Mouse (Mus musculus): Measurements from ENCODE around the gene Cdkl3. TPM values are rescaled to one million over a fixed set of nuclear protein-coding genes. Genes with fewer than 3 reads are reported as not detected.

The Cdkl3 gene
- polyA plus RNA-seq, 1 experiment from 2014 or later: 13.2 TPM

DNA sequence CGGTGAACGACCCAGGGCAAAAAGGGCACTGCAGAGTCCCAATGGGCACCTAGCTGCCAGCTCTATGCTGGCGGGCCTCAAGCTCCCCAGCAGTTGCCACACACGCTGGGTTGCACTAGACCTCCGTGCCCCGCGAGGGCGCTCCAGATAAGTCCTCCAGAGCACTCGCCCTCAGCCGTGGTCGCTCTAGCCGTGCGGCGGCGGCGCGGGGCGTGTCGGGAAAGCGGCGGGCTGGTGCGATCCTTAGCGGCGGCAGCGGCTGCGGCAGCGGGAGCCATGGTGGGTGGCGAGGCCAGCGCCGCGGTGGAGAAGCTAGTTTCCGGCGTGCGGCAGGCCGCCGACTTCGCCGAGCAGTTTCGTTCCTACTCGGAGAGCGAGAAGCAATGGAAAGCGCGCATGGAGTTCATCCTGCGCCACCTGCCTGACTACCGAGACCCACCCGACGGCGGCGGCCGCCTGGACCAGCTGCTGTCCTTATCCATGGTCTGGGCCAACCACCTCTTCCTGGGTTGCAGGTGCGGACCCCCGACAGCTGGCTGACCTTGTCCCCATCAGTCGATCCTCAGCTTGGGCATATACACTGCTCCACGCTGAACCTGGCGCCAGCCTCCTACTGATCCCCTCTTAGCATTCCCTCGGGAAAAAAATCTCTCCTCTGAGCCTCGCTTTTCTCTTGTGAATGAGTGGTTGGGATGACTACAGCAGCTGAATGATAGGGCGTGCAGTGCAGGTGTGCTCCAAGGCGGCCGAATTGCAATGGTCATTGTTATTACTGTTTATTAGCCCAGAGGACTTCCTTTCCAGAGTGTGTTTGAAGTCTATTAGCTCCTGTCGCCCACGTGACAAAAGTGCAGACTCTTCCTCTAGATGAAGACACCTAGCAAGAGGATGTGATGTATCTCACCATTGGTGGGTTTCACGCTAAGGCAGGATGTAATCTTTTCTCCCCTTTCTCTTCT is 36.3 kb upstream of the Cdkl3 start, which contains the start of gene Cdkn2aipnl:
Gene Cdkn2aipnl, plus strand, starts transcription at position 219 of the 959 bp plus-strand sequence.
- H3K36me3 ChIP-seq (ENCODE audit: control insufficient read depth, insufficient read depth, low read length): peaks cover 9% of the 10 kb centered on the region
- DNase-seq (ENCODE audit: low spot score) (peak; percentile 98), ATAC-seq (replicated peaks; ENCODE audit: low FRiP score) (peak; percentile 87)
- H3K9me3 ChIP-seq (ENCODE audit: control insufficient read depth, low read length): no peaks in the 10 kb centered on the region
- peak within 1 kb of the TSS; percentile 86 for H3K4me2 ChIP-seq (ENCODE audit: low read depth, low read length, severe bottlenecking)
- 3% methylated on average over 63 of the region's 63 CpGs for WGBS
- H3K27ac ChIP-seq (ENCODE audit: low read depth, low read length): no peak within 1 kb of the TSS
- H3K4me1 ChIP-seq (replicated peaks; ENCODE audit: control insufficient read depth, insufficient read depth, low read length): 0 out of 2 replicates have a peak, but pooled peaks cover 4% of the 10 kb centered on the region
- no peaks in the 10 kb centered on the region for H3K27me3 ChIP-seq (ENCODE audit: control insufficient read depth, insufficient read depth, low read length)
- H3K4me3 ChIP-seq (ENCODE audit: low read depth, low read length): peak within 1 kb of the TSS; percentile 68
- peak within 1 kb of the TSS; percentile 83 for H3K9ac ChIP-seq (ENCODE audit: low read length)

GRCm38 (mm10) chr11:51968896-51969295 is 35.1 kb upstream of the Cdkl3 start:
- ATAC-seq (replicated peaks; ENCODE audit: low FRiP score) (no peak), DNase-seq (ENCODE audit: low spot score) (no peak)
- H3K27ac ChIP-seq (ENCODE audit: low read depth, low read length): no peak overlapping the region
- no peak overlapping the region for H3K4me2 ChIP-seq (ENCODE audit: low read depth, low read length, severe bottlenecking)
- H3K36me3 ChIP-seq (ENCODE audit: control insufficient read depth, insufficient read depth, low read length): peaks cover 14% of the 10 kb centered on the region
- no peak overlapping the region for H3K4me3 ChIP-seq (ENCODE audit: low read depth, low read length)
- 0 out of 2 replicates have a peak, but pooled peaks cover 4% of the 10 kb centered on the region for H3K4me1 ChIP-seq (replicated peaks; ENCODE audit: control insufficient read depth, insufficient read depth, low read length)
- H3K9me3 ChIP-seq (ENCODE audit: control insufficient read depth, low read length): no peaks in the 10 kb centered on the region
- no peak overlapping the region for H3K9ac ChIP-seq (ENCODE audit: low read length)
- no peaks in the 10 kb centered on the region for H3K27me3 ChIP-seq (ENCODE audit: control insufficient read depth, insufficient read depth, low read length)
- WGBS: 96% methylated on average over 9 of the region's 9 CpGs

- Histone ChIP-seq H3K36me3 (ENCODE audit: control insufficient read depth, insufficient read depth, low read length) (peaks cover 14% of the 10 kb centered on the region), H3K4me1 (replicated peaks; ENCODE audit: control insufficient read depth, insufficient read depth, low read length) (0 out of 2 replicates have a peak, but pooled peaks cover 4% of the 10 kb centered on the region), H3K4me3 (ENCODE audit: low read depth, low read length) (no peak overlapping the region), H3K27me3 (ENCODE audit: control insufficient read depth, insufficient read depth, low read length) (no peaks in the 10 kb centered on the region), H3K4me2 (ENCODE audit: low read depth, low read length, severe bottlenecking) (no peak overlapping the region), H3K9me3 (ENCODE audit: control insufficient read depth, low read length) (no peaks in the 10 kb centered on the region), H3K27ac (ENCODE audit: low read depth, low read length) (no peak overlapping the region), H3K9ac (ENCODE audit: low read length) (no peak overlapping the region)
- no peak for DNase-seq (ENCODE audit: low spot score)
- 84% methylated on average over 2 of the region's 2 CpGs for WGBS
- ATAC-seq (replicated peaks; ENCODE audit: low FRiP score): no peak
Observed at GRCm38 (mm10) chr11:51969511-51969910, 34.5 kb upstream of the Cdkl3 start.

- Histone ChIP-seq H3K4me3 (ENCODE audit: low read depth, low read length) (no peak overlapping the region), H3K4me1 (replicated peaks; ENCODE audit: control insufficient read depth, insufficient read depth, low read length) (0 out of 2 replicates have a peak, but pooled peaks cover 4% of the 10 kb centered on the region), H3K9ac (ENCODE audit: low read length) (no peak overlapping the region), H3K4me2 (ENCODE audit: low read depth, low read length, severe bottlenecking) (no peak overlapping the region), H3K27ac (ENCODE audit: low read depth, low read length) (no peak overlapping the region), H3K27me3 (ENCODE audit: control insufficient read depth, insufficient read depth, low read length) (no peaks in the 10 kb centered on the region), H3K9me3 (ENCODE audit: control insufficient read depth, low read length) (no peaks in the 10 kb centered on the region), H3K36me3 (ENCODE audit: control insufficient read depth, insufficient read depth, low read length) (peaks cover 14% of the 10 kb centered on the region)
- ATAC-seq (replicated peaks; ENCODE audit: low FRiP score) (no peak), DNase-seq (ENCODE audit: low spot score) (no peak)
- WGBS: 94% methylated on average over 6 of the region's 6 CpGs
Observed at GRCm38 (mm10) chr11:51971644-51972043, 32.4 kb upstream of the Cdkl3 start.

- peak; percentile 14; the same call in 1 of the 2 replicates for ATAC-seq (replicated peaks; ENCODE audit: low FRiP score)
- H3K27ac ChIP-seq (ENCODE audit: low read depth, low read length): peak overlapping the region; percentile 92
Observed at GRCm38 (mm10) chr11:51999611-52000289, 4.3 kb upstream of the Cdkl3 start.

DNA sequence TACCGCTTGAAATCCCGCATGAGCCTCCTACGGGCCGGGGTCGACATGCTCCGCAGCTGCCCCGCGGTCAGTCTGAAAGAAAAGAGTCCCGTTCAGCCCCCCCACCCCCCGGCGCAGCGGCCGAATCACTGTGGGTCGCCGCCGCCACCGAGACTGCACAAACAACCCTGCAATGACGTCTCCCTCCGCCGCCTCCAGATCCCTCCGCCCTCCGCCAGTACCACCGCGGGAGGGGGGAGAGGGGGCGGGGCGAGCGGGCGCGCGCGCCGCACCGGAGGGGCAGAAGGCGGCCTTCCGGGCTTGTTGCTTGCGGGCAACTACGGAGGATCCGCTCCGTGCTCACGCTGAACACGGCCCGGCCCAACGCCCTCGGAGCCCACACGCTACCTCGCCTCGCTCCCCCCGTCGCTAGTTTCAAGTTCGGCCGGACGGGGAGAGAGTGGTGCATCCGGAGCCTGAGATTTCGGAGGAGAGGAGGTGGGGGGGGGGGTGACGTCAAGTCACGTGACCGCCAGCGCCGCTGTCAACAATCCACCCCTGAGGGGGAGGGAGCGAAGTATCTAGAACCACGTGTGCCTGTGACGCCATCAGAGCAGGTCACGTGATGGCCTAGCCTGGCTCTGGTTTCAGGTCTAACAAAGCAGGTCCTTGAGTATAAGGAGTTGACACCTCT is 3.6 kb upstream of the Cdkl3 start, which contains the start of gene Ube2b:
Gene Ube2b, minus strand, starts transcription at position 473 of the 673 bp plus-strand sequence.
- Histone ChIP-seq H3K27ac (ENCODE audit: low read depth, low read length) (peak within 1 kb of the TSS; percentile 92), H3K9me3 (ENCODE audit: control insufficient read depth, low read length) (no peaks in the 10 kb centered on the region), H3K4me2 (ENCODE audit: low read depth, low read length, severe bottlenecking) (peak within 1 kb of the TSS; percentile 89), H3K36me3 (ENCODE audit: control insufficient read depth, insufficient read depth, low read length) (no peaks in the 10 kb centered on the region; the same call in 1 of the 2 replicates), H3K9ac (ENCODE audit: low read length) (peak within 1 kb of the TSS; percentile 96), H3K4me1 (replicated peaks; ENCODE audit: control insufficient read depth, insufficient read depth, low read length) (peaks cover 8% of the 10 kb centered on the region; the same call in 1 of the 2 replicates), H3K4me3 (ENCODE audit: low read depth, low read length) (peak within 1 kb of the TSS; percentile 90), H3K27me3 (ENCODE audit: control insufficient read depth, insufficient read depth, low read length) (no peaks in the 10 kb centered on the region)
- under 1% methylated on average over 52 of the region's 63 CpGs for WGBS
- DNase-seq (ENCODE audit: low spot score) (peak; percentile 98), ATAC-seq (replicated peaks; ENCODE audit: low FRiP score) (peak; percentile 78)

More at GRCm38 (mm10) chr11:51999611-52000289, 4.3 kb upstream of the Cdkl3 start:
- peak; percentile 78 for DNase-seq (ENCODE audit: low spot score)
- Histone ChIP-seq H3K4me3 (ENCODE audit: low read depth, low read length) (peak overlapping the region; percentile 90), H3K9ac (ENCODE audit: low read length) (peak overlapping the region; percentile 96), H3K36me3 (ENCODE audit: control insufficient read depth, insufficient read depth, low read length) (peaks cover 3% of the 10 kb centered on the region; the same call in 1 of the 2 replicates), H3K4me2 (ENCODE audit: low read depth, low read length, severe bottlenecking) (peak overlapping the region; percentile 89), H3K9me3 (ENCODE audit: control insufficient read depth, low read length) (no peaks in the 10 kb centered on the region), H3K27me3 (ENCODE audit: control insufficient read depth, insufficient read depth, low read length) (no peaks in the 10 kb centered on the region), H3K4me1 (replicated peaks; ENCODE audit: control insufficient read depth, insufficient read depth, low read length) (peaks cover 8% of the 10 kb centered on the region; the same call in 1 of the 2 replicates)
- WGBS: under 1% methylated on average over 29 of the region's 29 CpGs

DNA sequence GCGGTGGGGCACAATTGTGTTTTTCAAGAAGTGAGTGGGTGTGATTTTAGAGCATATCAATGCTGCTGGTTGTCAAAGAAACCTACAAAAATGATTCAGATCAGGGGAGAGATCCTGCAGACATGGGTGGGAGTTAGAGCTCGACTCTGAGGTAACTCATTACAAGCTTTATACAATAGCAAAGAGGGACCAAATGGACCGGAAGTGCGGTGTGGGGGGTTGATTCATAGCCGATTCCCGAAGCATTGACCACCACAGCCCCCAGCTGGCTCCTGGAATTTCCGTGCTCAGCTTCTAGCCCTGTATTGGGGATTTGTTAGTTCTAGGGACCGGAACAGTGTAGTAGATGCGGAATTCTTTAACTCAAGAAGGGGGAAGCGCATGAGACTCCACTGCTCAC is 2.7 kb upstream of the Cdkl3 start:
- no peaks in the 10 kb centered on the region for H3K27me3 ChIP-seq (ENCODE audit: control insufficient read depth, insufficient read depth, low read length)
- H3K4me3 ChIP-seq (ENCODE audit: low read depth, low read length): no peak overlapping the region
- ATAC-seq (replicated peaks; ENCODE audit: low FRiP score): no peak
- H3K4me2 ChIP-seq (ENCODE audit: low read depth, low read length, severe bottlenecking): peak overlapping the region; percentile 41; the same call in 1 of the 2 replicates
- H3K9ac ChIP-seq (ENCODE audit: low read length): 0 out of 2 replicates have a peak overlapping the region, but pooled peaks have one; percentile 35
- no peak for DNase-seq (ENCODE audit: low spot score)
- H3K36me3 ChIP-seq (ENCODE audit: control insufficient read depth, insufficient read depth, low read length): no peaks in the 10 kb centered on the region; the same call in 1 of the 2 replicates
- WGBS: 60% methylated on average over 10 of the region's 10 CpGs
- H3K4me1 ChIP-seq (replicated peaks; ENCODE audit: control insufficient read depth, insufficient read depth, low read length): peaks cover 10% of the 10 kb centered on the region; the same call in 1 of the 2 replicates
- H3K27ac ChIP-seq (ENCODE audit: low read depth, low read length): no peak overlapping the region
- no peaks in the 10 kb centered on the region for H3K9me3 ChIP-seq (ENCODE audit: control insufficient read depth, low read length)

- ATAC-seq (replicated peaks; ENCODE audit: low FRiP score) (no peak), DNase-seq (ENCODE audit: low spot score) (no peak)
- peaks cover 10% of the 10 kb centered on the region; the same call in 1 of the 2 replicates for H3K4me1 ChIP-seq (replicated peaks; ENCODE audit: control insufficient read depth, insufficient read depth, low read length)
- H3K27me3 ChIP-seq (ENCODE audit: control insufficient read depth, insufficient read depth, low read length): no peaks in the 10 kb centered on the region
- H3K9ac ChIP-seq (ENCODE audit: low read length): no peak overlapping the region
- no peaks in the 10 kb centered on the region; the same call in 1 of the 2 replicates for H3K36me3 ChIP-seq (ENCODE audit: control insufficient read depth, insufficient read depth, low read length)
- H3K4me2 ChIP-seq (ENCODE audit: low read depth, low read length, severe bottlenecking): no peak overlapping the region
- H3K27ac ChIP-seq (ENCODE audit: low read depth, low read length): no peak overlapping the region
- no peaks in the 10 kb centered on the region for H3K9me3 ChIP-seq (ENCODE audit: control insufficient read depth, low read length)
- no peak overlapping the region for H3K4me3 ChIP-seq (ENCODE audit: low read depth, low read length)
- 91% methylated on average over 8 of the region's 8 CpGs for WGBS
Observed at GRCm38 (mm10) chr11:52001861-52002260, 2.2 kb upstream of the Cdkl3 start.

Measured in forebrain, embryonic 11.5 days (tissue).